Mouse (Mus musculus): ENCODE results near the gene Antxrl.

Gene Antxrl

DNA sequence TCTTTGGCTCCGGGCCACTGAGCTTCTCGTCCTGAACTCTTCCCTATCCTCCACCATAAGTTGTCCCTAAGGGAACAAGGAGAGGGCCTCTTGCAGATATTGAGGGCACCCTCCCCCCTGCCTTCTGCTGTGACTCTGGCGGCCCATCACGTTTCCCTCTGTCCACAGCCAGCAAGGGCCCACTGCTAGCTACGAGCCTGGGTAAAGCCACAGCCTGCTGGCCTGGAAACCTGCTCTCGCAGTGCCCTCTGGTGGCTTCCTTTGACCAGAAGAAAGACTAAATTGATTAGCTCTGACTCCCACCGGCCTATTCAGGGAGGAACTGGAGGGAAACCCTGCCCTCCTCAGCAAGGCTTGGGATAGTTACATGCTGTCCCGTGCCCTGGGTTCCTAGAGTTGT, 52.4 kb downstream of the Antxrl start:
- peak; percentile 69 for DNase-seq (ENCODE audit: low spot score)

GRCm38 (mm10) chr14:34106389-34107062, 54.0 kb downstream of the Antxrl start:
- DNase-seq (ENCODE audit: low spot score), result peak; percentile 44

DNA sequence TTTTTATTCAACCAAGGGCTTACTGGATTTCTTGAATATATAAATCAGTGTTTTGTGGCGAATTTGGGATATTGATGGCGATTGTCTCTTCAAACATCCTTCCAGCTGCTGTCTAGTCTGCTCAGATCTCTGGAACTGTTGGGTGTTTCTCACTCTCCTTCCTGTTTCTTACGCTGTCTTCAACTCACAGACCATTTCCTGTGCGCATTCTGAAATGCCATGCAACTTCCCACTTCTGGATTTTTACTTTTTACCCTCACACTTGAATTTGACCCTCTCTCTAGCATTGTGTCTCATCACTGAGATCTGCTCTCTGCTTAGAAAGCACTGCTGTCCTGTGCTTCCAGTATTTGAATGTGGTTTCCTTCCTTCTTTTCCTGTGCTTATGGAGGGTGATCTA, 55.1 kb downstream of the Antxrl start:
- no peak for DNase-seq (ENCODE audit: low spot score)

- DNase-seq (ENCODE audit: low spot score), result no peak
These were observed 61.8 kb downstream of the Antxrl start for GRCm38 (mm10) chr14:34114311-34114710.

DNA sequence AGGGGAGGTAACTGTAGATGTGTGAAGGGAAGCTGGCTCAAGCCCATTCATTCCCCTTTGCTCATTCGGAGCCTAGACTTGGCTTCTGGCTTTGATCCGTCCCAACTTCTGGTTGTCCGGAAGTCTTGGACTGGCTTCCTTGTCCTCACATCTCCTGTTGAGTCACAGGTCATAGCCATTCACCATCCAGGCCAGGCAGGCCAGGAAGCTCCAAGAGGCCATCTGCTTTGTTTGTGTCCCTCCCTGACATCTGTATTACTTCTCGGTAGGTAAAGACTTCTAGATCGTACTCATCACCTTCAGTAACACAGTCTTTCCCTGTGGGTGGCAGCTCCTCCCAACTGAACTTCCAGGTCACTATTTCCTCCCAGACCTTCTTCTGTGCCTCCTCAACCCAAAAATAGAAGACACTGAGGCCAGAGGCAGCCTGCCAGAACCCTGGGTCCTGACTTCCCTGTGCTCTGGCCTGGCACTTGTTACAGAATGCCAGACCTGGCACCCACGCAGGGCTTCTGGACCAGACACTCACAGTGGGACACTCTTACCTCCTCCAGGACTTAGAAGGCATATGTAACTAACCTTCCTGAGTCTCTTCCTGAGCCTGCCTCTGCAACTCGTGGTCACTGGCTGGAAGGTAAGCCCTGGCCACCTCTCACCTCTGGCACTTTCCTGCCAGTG, 66.7 kb downstream of the Antxrl start:
- no peak for DNase-seq (ENCODE audit: low spot score)

DNA sequence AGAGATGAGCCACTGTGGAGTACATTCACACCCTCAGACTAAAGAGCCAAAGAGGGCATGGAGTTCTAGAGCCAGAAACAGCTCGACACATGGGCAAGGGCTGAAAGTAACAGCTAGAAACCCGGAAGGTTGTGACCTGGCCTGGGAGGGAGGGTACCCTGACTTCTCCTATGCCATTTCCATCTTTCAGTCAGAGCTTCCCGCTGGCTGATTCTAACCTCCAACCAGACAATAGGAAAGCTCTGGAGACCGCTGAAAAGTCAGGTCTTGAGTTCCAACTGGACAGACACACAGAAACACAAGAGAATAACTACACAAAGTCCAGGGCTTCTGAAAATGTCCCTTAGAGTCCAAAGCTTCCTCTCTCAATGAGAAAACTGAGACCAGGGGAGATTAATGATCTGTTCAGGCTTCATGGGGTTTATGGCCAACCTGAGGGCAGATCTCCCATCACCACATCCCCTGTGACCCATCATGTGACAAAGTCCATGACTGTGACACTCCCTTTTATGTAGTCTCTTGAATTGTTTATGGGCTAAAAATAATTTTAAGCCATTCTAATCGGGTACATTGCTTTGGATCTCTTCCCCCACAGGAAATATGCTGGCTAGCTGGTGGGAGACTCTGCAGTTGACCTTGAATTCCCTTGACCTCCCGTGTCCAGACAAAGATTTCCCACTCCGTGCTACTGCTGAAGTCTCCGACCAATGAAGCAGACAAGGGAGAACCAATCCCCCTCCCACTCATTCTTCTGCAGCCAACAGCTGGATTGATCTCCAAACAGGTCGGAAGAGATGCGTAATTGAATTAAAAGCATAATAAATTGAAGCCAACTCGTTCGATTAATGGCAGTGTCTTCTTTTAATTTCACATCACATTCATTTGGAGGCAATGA, 67.8 kb downstream of the Antxrl start:
- no peak for DNase-seq (ENCODE audit: low spot score)

GRCm38 (mm10) chr14:34120923-34121351, 68.4 kb downstream of the Antxrl start:
- no peak for DNase-seq (ENCODE audit: low spot score)

DNA sequence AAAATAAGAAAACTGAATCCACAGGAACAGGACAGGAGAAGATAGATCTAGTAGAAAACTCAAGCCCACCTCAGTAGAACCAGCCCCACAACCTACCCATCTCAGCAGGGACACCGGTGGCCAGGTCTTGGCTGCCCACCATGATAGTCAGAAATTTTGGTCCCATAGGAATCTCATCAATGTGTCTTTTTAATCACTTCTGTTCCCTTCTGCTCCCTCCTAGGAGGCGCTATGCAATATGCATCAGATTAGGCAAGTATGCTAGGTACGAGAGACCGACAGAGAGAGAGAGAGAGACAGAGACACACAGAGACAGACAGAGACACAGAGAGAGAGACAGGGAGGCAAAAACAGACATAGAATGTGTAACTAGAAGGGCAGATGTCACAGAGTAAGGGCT, 69.2 kb downstream of the Antxrl start:
- no peak for DNase-seq (ENCODE audit: low spot score)
